Mouse (Mus musculus) bone marrow macrophage, adult 2 months (primary cell): ENCODE results near the gene Btbd9. TPM values are rescaled to one million over a fixed set of nuclear protein-coding genes. Genes with fewer than 3 reads are reported as not detected.

ENCODE experiments used
- H3K27ac ChIP-seq: 2 replicates; pipeline ENCODE4 v1.5.1; 2012; ENCODE audit warnings: low read depth, low read length; ENCODE audit not compliant: insufficient read depth
- H3K4me1 ChIP-seq: 2 replicates; pipeline ENCODE4 v1.6.1; 2012; ENCODE audit warnings: low read length; ENCODE audit not compliant: control insufficient read depth, insufficient read depth
- H3K4me3 ChIP-seq: 2 replicates; pipeline ENCODE4 v1.5.1; 2012; ENCODE audit warnings: mild to moderate bottlenecking, low read length, moderate library complexity; ENCODE audit not compliant: insufficient read depth
- CTCF ChIP-seq: IDR thresholded peaks from 2 replicates; pipeline ENCODE4 v1.5.1; 2012; ENCODE audit warnings: low read depth, mild to moderate bottlenecking, low read length, moderate library complexity
- POLR2A ChIP-seq: IDR thresholded peaks from 2 replicates; pipeline ENCODE4 v1.6.1; 2012; ENCODE audit warnings: mild to moderate bottlenecking, low read depth, low read length, borderline replicate concordance
- polyA plus RNA-seq: library from polyadenylated mRNA; stranded (reverse); fragments of >200 nt; gene quantifications from 2 replicates; pipeline ENCODE4 v1.2.4, GENCODE M21; 2012; ENCODE audit not compliant: missing spikeins, insufficient read depth, insufficient read length

Gene Btbd9
- polyA plus RNA-seq, 1 experiment, result 22.9 TPM

- Histone ChIP-seq H3K27ac (no peak overlapping the region), H3K4me1 (no peaks in the 10 kb centered on the region), H3K4me3 (no peak overlapping the region)
- TF ChIP-seq CTCF (no peak), POLR2A (no peak)
These were observed 361.9 kb downstream of the Btbd9 start for GRCm38 (mm10) chr17:30214393-30214792.

- H3K4me3 ChIP-seq, result no peak overlapping the region
- H3K4me1 ChIP-seq, result no peaks in the 10 kb centered on the region
- no peak overlapping the region for H3K27ac ChIP-seq
- no peak for TF ChIP-seq CTCF
- no peak for TF ChIP-seq POLR2A
These were observed 362.9 kb downstream of the Btbd9 start for GRCm38 (mm10) chr17:30213371-30213770.

- Histone ChIP-seq H3K4me3 (no peak overlapping the region), H3K27ac (no peak overlapping the region), H3K4me1 (no peaks in the 10 kb centered on the region)
- TF ChIP-seq POLR2A, result no peak
- no peak for TF ChIP-seq CTCF
These were observed 363.6 kb downstream of the Btbd9 start for GRCm38 (mm10) chr17:30212647-30213046.

GRCm38 (mm10) chr17:30210936-30211335, 365.4 kb downstream of the Btbd9 start:
- Histone ChIP-seq H3K4me1 (no peaks in the 10 kb centered on the region), H3K4me3 (no peak overlapping the region), H3K27ac (no peak overlapping the region)
- no peak for TF ChIP-seq POLR2A
- TF ChIP-seq CTCF, result no peak

- TF ChIP-seq CTCF, result no peak
- no peak for TF ChIP-seq POLR2A
- H3K4me1 ChIP-seq, result no peaks in the 10 kb centered on the region; the same call in 1 of the 2 replicates
- H3K27ac ChIP-seq, result no peak overlapping the region
- H3K4me3 ChIP-seq, result no peak overlapping the region
These were observed 366.0 kb downstream of the Btbd9 start for GRCm38 (mm10) chr17:30210262-30210661.

GRCm38 (mm10) chr17:30205062-30205825, 371.0 kb downstream of the Btbd9 start:
- TF ChIP-seq CTCF (no peak), POLR2A (no peak)
- H3K27ac ChIP-seq, result no peak overlapping the region
- no peaks in the 10 kb centered on the region; the same call in 1 of the 2 replicates for H3K4me1 ChIP-seq
- no peak overlapping the region for H3K4me3 ChIP-seq

- Histone ChIP-seq H3K27ac (no peak overlapping the region), H3K4me1 (peaks cover 14% of the 10 kb centered on the region), H3K4me3 (no peak overlapping the region)
- no peak for TF ChIP-seq POLR2A
- TF ChIP-seq CTCF, result no peak
These were observed 376.0 kb downstream of the Btbd9 start for GRCm38 (mm10) chr17:30200283-30200682.

- no peak overlapping the region for H3K27ac ChIP-seq
- no peak overlapping the region for H3K4me3 ChIP-seq
- peaks cover 14% of the 10 kb centered on the region for H3K4me1 ChIP-seq
- no peak for TF ChIP-seq POLR2A
- TF ChIP-seq CTCF, result no peak
These were observed 376.7 kb downstream of the Btbd9 start for GRCm38 (mm10) chr17:30199374-30200247.

- H3K4me1 ChIP-seq, result peaks cover 14% of the 10 kb centered on the region
- H3K27ac ChIP-seq, result no peak overlapping the region
- no peak overlapping the region for H3K4me3 ChIP-seq
- TF ChIP-seq POLR2A (no peak), CTCF (no peak)
These were observed 377.9 kb downstream of the Btbd9 start for GRCm38 (mm10) chr17:30198422-30198821.
